Mouse (Mus musculus): ENCODE data around the gene Tbc1d16.

Tbc1d16 gene

DNA sequence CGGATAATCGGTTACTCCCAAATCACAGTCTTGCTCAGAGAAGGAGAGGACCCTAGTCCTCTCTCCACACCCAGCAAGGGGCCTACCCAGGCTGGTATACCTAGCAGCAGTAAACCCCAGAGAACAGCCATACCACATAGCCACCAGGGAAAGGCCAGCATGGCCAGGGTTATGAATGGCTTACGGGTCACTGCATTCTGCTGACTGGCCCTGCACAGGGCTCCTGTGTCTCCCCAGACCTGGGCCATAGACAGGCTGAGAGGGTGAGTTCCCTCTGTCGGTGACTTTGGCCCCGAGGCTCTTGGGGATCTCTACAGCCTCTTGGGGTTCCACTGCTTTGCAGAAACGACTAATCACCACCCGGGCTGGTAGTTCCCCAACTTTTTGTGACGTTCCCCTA is 50.0 kb downstream of the Tbc1d16 start:
- no peak for DNase-seq (ENCODE audit: low read depth, low spot score)

DNA sequence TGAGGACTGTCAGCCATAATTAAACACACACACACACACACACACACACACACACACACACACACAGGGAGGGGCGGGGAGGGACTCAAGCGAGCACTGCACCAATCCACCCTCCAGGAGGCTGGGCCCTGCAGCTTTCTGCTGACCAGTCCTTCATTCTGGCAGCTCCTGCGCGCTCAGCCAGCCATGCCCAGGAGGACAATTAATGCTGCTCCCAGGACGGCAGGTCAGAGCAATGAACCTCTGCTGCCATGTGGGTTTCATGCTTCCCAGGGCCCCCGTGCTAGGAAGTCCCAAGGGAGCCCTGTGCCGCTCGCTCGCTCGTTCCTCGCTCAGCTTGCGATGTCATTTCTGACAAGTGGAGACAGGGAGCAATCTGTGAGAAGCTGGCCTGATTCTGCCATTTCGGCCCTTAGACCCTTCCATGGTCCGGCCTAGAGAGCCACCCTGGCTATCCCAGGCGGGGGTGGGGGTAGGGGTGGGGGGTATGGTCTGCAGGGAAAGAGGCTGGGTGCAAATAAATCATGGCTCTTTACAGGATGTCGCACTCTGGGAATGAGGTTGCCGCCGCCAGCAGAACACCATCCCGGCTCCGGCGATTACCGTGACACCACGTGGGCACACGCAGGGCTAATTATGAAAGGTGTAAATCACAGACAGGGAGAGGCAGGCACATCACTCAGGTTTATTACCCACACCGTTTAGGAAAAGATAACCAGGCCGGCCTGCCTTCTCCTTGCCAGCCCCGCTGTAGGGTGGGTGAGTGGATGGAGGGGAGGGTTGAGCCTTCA is 51.7 kb downstream of the Tbc1d16 start:
- DNase-seq (ENCODE audit: low read depth, low spot score): no peak

DNA sequence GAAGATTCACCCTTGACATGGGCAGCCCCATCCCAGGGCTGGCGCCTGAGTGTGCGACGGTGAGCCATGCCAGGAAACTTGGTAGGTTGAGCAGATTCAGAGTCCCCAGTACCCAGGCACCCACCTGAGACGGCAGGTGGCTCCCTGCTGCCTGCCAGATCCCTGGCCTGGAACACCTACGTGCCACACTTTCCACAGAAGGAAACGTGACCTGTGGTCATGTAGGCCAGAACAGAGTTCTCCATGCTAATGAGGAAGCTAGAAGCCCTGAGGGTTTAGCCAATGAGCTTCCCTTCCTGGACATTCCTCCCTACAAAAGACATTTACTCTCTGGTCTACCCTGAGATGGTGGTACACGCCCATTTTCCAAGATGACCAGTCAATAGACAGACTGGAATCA is 56.7 kb downstream of the Tbc1d16 start:
- DNase-seq (ENCODE audit: low read depth, low spot score): no peak

DNA sequence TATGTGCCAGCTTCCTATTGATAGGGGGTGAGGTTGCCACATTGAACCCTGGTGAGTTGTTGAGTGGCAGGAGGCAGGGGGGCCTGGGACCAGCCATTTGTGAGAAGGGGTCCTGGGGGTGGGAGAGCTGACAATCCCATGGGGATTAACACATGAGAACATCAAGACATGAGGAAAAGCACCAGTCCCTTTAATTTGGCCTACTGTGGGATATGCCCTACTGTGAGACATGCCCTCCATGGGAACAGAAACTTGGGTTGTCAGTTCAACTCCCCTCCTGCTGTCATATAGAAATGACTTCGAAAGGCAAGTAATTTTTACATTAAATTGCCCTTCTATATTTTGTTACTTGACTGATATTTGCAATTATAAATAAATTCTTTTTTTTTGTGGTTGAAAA is 59.4 kb downstream of the Tbc1d16 start:
- no peak for DNase-seq (ENCODE audit: low read depth, low spot score)

DNA sequence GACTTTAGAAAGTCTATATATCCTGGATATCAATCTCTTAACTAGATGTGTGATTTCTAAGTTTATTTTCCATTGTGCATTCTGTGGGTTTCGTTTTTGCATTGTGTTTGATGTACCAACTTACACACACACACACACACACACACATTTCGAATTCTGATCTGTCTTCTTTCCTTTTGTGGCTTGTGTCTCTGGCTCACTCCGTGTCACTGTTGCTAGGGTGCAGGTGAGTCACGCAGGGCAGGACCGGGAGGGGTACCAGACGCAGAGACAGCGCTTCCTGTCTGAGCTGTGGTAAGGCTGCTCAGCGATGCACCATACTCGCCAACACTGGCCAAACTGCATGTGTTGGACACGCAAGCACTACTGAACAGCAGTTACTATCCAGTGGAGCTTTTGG is 62.3 kb downstream of the Tbc1d16 start:
- DNase-seq (ENCODE audit: low read depth, low spot score): no peak

DNA sequence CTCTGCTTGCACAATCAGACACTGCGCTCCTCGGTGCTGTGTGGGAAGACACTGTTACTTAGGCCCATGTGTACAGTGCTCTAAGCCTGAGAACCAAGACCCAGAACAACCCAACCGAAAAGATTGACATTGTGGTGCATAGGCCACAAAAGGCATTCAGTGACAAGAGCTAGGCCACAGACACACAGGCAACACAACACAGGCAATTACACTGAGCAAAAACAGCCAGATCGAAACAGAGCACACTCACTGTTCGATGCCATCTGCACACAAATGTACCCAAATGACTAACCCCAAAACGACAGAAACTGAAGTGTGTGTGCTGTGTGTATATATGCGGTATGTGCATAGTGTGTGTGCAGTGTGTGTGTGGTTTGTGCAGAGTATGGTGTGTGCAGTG is 63.9 kb downstream of the Tbc1d16 start:
- no peak for DNase-seq (ENCODE audit: low read depth, low spot score)

DNA sequence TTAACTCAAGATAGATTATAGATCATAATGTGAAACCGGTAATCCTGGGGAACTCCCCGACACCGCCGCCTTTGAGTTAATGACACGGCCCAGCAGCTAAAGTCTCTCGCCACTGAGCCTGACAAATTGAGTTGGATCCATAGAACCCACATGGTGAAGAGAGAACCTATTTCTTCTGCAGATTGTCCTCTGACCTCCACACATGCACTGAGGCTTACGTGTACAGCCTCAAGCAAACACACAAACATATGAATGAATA is 64.6 kb downstream of the Tbc1d16 start:
- no peak for DNase-seq (ENCODE audit: low read depth, low spot score)

DNA sequence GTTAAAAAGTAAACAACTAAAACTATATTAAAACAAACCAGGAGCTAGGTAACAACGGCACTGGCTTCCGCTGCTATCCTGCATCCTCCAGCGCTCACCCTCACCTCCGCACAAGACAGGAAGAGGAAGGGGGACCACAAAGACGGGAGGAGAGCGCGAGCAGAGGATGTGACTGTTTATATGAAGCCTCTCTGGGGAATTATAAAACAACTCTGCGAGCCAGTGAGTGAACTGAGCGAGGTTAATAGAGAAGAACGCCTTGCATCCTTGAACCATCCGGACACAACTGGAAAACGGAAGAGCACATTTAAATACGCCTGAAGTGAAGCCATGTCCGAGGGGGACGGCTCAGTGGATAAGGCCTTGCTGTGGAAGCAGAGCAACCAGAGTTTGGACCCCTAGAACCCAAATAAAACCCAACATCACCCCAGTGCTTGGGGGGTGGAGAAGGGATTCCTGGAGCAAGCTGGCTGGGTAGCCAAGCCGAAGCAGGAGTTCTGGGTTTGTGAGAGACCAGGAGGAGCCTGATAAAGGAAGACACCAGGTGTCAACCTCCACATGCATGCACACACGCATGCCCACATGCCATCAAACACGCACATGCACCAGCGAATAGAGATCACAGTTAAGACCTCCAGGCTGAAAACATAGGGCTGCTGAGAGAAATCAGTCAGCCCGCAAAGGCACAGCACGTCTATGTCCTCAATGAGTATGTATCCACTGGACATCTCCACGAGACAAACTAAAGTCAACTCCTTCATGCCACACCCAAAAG is 65.2 kb downstream of the Tbc1d16 start:
- DNase-seq (ENCODE audit: low read depth, low spot score): no peak

DNA sequence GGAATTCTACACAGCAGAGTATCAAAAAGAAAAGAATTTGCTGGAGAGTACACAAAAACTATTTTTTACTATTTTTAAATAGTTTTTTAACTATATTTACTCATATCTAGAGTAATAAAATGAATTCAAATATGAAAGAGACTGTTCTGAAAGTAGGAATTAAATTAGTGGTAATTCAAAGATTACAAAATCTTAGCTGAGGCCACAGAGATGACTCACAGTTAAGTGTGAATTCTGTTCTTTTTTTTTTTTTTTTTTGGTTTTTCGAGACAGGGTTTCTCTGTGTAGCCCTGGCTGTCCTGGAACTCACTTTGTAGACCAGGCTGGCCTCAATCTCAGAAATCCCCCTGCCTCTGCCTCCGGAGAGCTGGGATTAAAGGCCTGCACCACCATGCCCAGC is 66.6 kb downstream of the Tbc1d16 start:
- DNase-seq (ENCODE audit: low read depth, low spot score): no peak

DNA sequence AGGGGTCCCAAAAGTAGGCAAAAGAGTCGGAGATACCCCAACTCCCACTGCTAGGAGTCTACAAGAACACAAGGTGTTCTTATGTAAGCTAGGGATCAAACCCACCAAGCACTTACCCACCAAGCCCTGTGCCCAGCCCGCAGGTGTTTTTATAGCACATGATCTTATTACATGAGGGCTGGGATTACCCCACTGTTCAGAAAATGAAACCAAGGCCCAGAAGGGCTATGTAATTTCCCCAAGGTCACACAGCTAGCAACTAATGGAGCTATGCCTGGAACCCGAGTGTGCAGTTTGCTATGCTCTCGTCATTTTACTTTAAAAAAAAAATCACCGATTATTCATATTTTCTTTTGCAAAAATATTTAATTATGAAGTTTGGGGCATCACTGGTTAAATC is 68.2 kb downstream of the Tbc1d16 start:
- DNase-seq (ENCODE audit: low read depth, low spot score): no peak

DNA sequence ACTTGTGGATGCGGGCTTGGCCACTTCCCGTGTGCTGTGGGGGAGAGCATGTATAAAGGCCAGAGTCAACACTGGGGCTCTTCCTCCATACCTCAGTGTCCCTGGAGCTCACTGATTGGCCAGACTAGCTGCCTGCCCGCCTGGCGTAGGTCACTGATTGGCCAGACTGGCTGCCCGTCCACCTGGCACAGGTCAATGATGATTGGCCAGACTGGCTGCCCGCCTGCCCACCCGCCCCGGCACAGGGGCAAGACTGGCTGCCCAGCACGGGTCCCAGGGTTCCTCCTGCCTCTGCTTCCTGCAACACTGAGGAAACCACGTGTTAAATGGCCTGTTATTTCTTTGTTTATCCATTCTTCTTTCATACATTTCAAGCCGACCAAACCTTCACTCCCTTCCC is 68.8 kb downstream of the Tbc1d16 start:
- DNase-seq (ENCODE audit: low read depth, low spot score): peak; percentile 78

DNA sequence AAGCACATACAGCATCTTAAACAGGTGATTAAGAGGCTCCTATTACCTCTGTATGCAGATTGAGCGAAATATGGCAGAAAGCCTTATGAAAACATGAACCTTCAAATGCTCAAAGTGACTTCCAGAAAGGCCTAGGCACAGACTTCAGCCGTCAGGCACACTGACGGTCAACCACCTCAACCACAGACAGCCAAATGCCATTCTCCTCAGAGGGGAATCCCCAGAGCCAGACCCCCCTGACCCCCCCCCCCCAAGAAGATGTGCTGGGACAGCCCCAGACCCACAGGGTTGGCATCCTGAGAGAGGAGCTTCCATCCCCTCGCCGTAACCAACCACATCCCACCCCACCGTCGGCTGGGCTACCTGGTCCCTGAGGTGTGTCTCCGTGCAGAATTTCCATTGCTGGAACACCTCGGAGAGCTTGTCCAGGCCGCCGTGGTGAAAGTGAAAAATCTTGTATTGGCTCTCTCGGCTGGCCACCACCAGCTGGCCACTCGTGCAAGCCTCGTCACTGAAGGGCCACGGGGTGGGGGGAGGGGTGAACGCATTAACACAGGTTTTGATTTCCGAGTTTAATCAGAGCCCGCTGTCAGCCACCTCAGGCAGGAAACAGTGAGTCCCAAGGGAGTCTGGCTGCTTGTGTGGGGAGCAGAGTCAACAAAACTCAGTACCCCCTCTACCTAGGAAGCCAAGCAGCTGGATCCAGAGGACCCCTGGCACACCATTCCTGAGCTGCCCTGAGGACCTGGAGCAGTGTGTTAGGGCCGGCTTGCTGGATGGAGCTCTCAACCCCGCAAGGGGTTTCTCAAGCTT is 70.7 kb downstream of the Tbc1d16 start:
- DNase-seq (ENCODE audit: low read depth, low spot score): no peak

DNA sequence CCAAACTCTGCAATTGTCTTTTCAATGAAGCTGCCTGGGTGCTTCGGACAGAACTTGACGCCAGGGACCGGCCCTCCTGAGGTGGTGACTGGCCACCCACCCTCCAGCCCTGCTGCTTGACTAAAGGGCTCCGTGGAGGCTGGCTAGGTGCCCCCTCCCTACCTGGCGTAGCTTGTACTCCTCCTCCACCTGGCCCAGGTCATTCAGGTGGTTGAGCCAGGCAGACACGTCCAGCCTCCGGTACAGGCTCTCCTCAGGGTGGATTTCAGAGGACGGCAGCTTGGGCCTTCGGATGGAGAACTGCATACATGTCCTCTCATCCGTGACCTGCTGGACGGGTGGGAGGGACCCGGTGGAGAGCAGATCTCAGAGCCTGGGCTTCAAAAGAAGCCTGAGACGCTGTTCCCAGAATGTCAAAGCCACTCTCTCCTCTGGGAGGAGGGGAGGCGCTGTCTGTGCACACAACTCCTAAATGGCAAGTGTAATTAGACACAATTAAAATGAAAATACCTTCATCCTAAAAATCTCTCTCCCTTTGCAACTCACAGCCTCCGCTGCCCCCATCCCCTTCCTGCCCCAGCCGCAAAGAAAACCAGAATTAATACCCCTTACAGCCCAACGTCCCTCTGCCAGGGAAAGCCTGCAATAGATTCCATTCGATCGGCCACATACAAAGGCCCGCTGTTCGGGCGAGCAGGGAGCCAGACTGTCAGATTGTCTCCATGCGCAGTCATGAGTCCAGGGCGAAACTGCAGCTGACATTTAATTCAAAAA is 71.6 kb downstream of the Tbc1d16 start:
- DNase-seq (ENCODE audit: low read depth, low spot score): no peak

DNA sequence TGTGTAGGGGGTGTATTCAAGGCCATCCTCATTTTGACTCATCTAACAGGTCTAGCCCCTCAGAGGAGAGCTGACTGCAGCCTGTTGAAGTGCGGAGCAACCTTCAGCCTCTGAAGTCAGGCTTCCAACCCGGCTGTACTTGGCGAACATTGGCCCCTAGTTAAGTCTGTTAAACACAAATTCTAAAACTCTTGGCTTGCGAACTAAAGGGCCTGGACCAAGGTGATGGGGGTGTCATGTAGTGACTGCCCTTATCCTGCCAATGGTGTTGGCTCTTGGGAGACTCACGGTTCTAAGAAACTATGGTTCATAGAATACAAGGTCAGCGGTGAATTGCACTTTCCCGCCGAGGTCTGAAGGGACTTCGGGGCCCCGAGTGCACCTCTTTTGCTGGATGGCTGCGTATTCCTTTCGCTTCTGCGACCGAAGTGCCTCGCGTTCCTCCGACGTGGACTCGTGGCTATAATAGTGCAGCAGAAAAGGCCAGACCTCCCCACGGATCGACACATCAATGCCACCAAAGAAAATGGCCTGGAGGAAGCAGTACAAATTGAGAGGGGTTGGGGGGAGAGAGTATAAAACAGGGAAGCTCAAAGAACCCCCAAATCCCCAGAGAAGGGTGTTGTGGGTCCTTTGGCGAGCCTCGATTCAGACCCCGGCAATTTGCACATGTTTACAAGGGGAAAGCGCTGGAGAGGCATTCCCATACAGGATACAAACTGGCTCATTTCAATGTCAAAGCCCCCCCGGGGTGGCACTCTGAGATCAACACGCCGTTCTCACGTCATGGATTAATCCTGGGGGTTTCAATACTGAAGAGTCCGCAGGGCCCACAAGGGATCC is 72.4 kb downstream of the Tbc1d16 start:
- peak; percentile 89 for DNase-seq (ENCODE audit: low read depth, low spot score)

DNA sequence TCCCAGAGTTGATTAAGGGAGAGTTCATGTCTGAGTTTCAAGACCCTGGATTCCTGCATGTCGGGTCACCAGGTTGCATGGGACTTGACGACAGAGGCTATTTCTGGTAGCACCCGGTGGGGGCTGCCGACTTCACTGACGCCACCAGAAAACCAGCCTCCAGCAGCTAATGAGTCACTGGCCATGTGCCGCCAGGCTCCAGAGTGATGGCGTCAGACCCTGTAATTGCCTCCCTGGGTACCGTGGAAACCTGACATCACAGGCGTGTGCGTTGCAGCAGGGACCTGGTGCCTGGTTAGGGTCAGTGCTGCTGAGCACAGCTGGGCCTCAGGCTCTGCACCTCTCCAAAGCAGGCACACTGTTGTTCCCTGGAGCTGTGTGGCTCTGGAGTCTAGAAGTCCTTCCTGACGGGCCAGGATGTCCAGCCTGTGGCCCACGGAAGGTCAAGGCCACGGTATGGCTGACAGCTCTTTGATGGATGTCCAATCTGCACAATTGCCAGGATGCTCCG is 75.9 kb downstream of the Tbc1d16 start:
- DNase-seq (ENCODE audit: low read depth, low spot score): no peak

DNA sequence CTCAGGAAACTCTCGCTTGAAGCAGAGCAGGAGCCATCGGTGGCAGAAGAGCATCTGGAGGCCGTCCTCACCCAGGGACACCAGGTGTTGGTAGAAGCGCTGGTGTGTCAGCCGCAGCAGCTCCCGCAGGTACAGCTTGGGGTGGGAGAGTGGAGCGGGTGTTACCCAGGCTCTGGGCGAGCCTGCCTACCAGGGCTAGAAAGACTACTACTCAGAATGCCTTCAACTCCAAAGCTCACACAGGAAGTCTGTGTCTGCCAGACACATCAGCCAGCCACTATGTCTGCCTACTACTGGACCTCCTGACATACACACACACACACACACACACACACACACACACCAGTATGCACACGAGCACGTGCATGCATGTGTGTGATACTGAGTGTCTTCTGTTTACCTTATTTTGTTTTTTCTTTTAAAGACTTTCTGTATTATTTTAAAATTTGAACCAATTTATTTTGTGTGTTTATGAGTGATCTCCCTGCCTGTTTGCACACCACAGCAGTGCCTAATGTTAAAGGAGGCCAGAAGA is 77.2 kb downstream of the Tbc1d16 start:
- DNase-seq (ENCODE audit: low read depth, low spot score): no peak

DNA sequence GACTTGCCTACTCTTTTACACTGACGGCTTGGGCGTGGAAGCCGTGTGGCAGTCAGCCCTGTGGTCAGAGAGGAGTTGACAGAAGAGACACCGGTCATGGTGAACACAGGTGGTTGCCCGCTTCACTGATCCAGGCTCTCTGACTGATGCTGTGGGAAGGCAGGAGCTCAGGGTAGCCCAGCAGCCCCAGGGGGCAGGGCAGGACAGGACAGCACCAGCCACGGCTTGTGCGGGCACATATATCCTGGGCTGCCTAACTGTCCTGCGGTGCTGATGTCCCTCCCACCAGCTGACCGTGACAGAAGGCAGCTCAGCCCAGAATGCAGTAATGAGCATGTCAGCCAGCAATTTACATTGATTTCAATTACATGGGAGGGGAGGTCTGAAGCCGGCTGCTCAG is 77.9 kb downstream of the Tbc1d16 start:
- no peak for DNase-seq (ENCODE audit: low read depth, low spot score)

DNA sequence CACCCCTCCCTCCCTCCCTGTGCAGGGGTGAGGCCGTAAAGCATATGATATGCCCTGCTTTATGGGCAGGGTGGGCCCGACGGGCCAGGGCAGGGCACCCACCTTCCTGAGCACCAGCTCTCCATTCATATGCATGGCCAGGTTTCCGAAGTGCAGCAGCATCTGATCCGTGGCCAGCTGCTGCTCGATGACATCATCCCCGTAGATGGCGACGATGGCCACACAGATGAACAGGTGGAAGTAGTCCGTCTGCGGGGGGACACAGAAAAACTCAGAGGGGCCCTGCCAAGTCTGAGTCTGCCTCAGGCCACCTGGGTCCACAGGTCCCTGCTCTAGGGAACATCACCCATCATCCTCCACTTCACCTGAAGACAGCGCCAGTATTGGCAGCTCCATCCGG is 79.5 kb downstream of the Tbc1d16 start:
- DNase-seq (ENCODE audit: low read depth, low spot score): no peak

DNA sequence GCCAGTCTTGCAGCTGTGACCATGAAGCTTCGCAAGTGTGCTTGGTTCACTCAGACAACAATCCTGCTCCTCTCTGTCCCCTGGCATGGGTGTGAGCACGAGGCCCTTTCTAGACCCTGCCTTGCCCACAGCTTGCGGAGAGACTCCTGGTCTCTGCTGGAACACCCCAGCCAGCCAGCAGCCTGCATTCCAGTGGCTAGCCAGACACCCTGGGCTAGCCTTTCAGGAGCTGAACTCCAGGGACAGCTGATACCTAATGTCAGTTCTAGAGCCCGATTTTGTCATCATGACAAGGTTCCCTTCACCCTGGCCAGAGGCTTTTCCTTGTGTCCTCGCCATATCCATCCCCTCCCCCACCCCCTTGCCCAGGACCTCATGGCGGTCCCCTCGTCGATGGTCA is 81.1 kb downstream of the Tbc1d16 start:
- no peak for DNase-seq (ENCODE audit: low read depth, low spot score)

DNA sequence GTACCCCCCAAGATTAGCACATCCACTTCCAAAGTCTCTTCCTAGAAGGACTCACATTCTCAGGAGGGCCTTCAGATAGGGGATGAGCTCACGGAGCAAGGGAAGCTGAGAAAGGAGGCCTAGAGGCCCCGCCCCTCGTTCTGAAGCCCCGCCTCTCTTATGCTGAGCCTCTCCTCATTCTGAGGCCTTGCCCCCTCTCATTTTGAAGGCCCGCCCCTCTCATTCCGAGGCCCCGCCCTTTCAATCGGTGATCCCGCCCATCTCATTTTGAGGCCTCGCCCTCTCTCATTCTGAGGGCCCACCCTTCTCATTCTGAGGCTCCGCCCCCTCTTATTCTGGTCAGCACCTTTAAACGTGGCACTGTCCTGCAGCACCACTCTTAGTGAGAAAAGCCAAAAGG is 82.2 kb downstream of the Tbc1d16 start:
- DNase-seq (ENCODE audit: low read depth, low spot score): peak; percentile 94
